Mouse (Mus musculus) brain, embryonic 18.5 days (tissue): ENCODE measurements around the gene Hoxb9.

Source experiments
- DNase-seq: peaks from one replicate; pipeline ENCODE4 v3.0.0-alpha.2; 2012; ENCODE audit warnings: low read depth, low spot score

Gene Hoxb9

DNA sequence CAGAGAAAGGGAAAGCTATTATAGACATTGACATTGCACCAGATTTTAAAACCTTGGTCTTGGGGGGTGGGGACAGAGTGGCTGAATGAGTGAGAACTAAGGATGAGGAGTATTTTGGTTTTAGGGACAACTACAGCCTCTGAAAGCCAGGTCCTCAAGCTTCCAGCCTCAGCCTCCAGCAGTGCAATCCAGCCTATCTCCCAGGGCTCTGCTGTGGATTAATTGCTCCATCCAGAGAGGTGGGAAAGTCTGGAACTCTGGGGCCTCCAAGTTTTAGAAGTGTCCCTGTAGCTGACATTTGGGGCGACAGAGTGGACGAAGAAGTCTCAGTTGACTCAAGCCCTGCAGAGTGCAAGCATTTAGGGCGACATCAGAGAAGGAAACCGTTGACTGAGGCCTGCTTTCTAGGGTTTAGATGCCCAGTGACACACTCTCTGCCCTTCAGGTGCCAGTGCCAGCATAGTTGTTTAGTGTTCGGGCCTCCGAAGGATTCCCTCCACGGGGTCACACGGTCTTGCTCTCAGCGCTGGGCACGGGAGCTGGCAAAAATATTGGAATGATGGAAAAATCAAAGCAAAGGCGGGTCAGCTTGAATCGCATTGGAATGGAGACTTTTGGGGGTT is 42.7 kb downstream of the Hoxb9 start:
- DNase-seq = no peak

DNA sequence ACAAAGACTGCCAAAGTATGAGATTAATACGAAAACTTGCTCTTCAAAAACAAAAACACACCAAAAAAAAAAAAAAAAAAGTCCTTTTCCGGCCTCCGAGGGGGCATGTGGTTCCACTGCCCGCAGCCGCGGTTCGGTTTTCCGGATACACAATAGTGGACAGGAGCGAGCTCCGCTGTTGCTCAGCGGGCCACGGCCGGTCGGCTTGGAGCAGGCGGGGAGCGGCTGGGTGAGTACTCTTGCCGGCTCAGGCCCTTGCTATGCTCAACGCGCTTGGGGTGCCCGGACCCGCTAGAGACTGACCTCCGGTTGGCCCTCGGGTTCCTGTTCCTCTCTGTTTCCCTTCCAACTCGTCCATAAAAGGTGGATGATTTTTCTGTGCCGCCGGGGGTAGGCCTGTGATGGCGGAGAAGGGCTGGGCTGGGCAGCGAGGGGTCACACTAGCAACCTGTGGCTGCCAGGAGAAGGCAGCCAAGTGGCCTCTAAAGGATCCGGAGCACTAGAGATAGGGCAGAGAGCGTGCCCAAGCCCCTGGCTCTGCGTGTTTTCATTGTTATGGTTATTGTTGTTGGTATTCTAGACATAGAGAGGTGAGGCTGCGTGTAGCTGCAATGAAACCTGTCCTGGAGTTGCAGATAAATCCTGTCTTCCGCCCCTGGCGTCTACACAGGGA is 43.5 kb downstream of the Hoxb9 start:
- no peak for DNase-seq

DNA sequence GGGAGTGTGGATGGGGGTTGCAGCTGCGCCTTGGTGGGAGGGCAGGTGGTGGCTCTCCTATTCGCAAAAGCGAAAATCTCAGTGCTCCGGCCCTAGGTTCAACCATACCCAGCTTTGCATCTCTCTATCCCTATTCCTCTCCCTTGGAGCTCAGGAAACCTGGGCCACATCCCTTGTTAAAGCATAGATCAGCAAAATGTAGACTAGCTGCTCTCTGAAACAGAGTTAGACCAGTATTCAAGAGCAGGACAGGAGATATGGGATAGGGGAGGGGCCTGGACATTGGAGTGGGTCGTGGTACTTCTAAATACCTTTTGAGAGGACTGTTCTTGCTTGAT is 44.1 kb downstream of the Hoxb9 start:
- DNase-seq = no peak

DNA sequence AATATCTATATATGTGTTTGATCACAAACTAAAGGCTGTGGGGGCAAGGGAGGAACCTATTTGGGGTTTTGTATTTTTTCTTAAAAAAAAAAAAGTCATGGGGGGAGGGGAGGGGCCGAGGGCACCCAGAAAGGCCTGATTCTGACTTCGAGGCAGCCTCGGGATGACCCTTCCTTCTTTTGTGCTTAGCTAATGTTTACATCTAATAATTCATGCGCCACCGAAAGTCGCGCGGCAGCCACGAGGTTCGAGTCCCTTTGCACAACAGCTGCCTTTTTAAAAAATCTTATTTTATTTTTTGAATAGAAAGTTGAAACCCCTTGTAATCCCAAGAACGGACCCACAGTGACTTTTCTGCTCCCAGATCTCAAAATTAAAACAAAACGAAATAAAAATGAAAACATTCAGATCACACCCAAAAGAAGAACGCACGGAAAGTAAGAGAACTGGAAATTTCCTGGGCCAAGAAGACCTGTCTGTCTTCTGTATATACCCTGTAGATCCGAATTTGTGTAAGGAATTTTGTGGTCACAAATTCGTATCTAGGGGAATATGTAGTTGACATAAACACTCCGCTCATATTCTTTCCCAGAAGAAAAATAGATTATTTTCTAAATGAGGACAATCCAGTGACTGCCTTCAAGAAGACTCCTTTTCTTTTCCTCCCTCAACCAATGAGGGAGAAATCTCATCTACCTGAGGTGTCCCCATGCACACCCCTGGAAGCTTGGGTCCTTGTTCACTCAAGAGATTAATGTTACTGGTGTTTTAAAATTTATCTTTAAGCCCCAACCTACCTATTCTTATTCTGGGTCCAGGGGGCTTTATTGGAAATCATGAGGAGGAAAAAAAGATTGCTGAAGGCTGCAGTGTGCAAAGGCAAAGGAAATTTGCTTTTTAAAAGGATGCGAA is 45.7 kb downstream of the Hoxb9 start:
- no peak for DNase-seq

DNA sequence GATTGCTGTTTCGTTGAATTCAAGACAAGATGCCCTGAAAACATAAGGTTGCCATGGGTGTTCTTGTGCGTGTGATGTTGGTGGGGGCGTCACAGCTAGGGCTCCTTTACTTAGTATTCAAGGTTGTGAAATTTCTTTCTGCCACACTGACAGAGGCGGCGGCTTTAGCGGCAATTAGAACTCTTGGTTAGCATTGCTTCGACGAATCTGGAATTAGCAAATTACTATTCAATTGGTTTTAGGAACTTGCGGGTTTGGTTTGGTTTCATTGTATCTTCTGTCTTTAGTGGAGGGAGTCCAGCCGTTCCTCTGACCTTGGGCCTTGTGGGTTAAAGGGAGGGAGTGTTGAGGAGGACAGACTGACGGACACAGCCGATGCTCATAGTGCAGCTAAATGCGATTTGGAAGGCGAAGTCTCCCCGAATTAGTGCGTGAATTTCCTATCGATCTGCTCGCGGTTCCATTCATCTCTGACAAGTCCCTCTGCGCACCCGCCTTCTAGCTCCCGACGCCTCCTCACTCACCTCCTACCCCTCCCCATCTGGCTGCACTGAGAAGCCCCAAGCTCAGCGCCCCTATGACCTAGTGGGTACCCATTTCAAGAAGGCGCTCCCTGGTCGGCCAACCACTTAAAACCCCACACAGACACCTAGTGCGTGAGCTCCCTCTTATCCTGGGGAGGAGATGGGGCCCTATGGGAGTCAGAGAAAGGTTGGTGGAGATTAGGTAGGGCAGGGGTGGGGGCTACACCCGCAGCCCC is 46.5 kb downstream of the Hoxb9 start, which contains the start of gene Hoxb4:
Gene Hoxb4 (plus strand): TSS at position 660 of the 760 bp plus-strand sequence.
- no peak for DNase-seq

DNA sequence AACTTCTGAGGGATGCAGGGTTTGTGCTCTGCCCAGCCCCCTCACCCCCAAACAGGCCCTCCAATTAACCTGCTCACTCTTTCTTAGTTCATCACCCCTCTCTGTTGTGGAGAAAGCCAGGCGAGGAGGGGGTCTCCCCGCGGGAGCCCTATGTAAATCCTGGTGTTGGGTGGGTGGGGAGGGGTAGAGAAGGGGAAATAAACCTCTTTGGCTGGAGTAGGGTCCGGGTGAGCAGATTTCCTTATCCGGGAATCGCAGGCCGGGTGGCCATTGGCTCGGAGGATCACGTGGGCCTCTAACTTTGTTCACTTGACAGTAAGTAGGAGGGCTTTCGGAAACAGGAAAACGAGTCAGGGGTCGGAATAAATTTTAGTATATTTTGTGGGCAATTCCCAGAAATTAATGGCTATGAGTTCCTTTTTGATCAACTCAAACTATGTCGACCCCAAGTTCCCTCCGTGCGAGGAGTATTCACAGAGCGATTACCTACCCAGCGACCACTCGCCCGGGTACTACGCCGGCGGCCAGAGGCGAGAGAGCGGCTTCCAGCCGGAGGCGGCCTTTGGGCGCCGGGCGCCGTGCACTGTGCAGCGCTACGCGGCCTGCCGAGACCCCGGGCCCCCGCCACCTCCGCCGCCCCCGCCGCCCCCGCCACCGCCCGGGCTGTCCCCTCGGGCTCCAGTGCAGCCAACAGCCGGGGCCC is 47.3 kb downstream of the Hoxb9 start:
- no peak for DNase-seq

DNA sequence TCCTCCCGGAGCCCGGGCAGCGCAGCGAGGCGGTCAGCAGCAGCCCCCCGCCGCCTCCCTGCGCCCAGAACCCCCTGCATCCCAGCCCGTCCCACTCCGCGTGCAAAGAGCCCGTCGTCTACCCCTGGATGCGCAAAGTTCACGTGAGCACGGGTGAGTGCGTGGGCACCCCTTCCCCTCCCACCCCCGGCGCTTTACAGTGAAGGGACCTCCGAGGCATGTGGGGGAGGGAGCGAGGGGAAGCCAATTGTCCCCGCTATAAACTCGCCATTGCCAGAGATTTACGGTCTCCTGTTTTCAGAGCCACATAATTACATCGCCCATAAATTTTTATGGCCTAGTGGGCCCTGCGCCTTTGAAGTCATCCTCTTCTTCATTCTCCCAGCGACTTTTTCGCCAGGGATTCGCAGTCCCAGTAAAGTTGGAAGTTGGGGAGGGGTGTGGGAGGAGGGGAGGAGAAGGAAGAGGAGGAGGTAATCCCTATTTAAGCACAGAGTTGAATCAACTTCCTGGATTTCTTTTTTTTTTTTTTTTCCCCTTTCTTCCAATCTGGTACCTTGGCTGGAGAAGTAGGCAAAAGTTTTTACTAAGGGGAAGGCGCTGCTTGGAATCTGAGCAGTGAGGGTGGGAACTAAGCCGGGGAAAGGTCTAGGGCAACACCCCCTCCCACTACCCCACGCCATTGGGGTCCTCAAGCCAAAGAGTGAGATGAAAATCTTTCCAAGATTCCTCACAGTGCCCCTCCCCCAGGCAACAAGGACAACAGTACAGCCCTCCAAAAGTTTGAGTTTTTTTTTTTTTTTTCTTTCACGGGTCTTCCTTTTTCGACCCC is 48.0 kb downstream of the Hoxb9 start:
- no peak for DNase-seq

DNA sequence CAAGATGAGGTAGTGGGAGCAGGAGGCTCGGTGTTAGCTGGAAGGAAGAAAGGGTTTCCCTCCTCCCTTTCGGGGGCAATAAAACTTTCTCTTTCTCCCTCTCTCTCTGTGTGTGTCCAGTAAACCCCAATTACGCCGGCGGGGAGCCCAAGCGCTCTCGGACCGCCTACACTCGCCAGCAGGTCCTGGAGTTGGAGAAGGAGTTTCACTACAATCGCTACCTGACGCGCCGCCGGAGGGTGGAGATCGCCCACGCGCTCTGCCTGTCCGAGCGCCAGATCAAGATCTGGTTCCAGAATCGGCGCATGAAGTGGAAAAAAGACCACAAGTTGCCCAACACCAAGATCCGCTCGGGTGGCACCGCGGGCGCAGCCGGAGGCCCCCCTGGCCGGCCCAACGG is 48.7 kb downstream of the Hoxb9 start:
- no peak for DNase-seq

DNA sequence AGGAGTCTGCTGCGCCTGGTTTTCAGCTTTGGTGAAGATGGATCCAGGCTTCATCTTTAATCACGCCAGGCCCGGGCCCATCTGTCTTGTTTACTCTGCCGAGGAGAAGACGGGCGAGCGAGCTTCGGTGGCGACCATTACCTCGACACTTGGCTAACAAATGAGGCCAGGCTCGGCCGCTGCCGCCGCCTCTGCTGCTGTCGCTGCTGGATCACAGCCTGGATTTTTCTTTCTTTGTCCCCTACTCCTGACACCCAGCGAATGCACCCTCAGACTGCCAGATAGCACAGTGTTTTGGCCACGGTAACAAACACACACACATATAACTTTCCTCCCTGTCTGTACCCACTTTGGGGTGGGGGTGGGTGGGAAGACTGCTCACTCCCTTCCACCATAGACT is 49.4 kb downstream of the Hoxb9 start:
- no peak for DNase-seq

DNA sequence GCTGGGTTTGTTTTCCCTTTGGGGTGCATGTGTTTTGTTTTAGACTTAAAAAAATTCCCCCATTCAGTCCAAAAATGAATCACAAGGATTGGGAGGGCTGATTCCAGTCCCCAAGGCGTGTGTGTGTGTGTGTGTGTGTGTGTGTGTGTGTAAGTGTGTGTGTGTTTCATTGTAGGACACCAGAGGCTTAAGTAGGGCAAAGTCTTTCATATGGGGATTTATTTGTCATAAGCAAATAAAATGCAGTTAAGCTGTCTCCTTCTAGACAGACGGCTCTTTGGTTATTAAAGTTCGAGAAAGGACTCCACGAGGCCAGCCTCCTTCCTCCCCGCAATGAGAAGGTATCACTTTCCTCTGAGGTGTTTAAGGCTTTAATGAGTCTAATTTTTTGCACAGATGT is 50.6 kb downstream of the Hoxb9 start:
- DNase-seq = no peak

DNA sequence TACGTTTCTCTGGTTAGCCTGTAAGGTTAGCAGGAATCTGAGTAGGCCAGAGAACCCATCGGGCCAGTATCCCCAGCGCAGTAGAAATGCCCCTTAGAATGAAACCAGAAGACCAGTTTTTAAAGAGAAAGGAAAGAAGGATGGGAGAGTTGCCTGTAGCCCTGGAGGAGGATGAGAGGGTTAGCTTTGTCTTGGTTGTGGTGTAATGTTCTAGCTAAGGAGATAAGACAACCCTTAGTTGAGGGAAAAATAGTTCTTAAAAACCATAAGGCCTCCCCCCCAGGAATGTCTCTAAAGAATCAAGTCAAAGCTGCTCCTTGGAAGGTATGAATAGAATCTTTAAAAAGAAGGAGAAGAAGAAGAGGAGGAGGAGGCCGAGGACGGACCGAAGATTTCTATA is 51.5 kb downstream of the Hoxb9 start:
- no peak for DNase-seq

DNA sequence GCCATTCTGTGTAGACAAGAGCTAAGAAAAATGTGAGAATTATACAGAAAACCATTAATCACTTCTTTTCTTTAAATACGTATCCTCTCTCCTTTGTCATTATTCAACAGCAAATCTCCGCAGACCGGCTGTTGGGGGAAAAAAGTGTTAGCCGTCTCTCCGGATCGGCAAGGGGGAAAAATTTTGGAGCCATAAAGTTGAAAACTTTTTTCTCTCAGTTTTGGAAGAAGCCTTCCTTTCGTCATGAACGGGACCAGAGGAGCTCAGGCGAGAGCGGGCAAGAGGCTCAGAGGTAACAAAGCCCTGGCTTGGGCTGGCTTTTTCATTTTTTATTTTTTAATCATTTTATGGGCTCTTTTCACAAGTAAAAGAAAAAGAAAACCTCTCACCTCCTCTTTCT is 51.9 kb downstream of the Hoxb9 start, which contains the start of gene Hoxb3:
Gene Hoxb3 (plus strand): TSS at position 173 of the 400 bp plus-strand sequence.
- no peak for DNase-seq

DNA sequence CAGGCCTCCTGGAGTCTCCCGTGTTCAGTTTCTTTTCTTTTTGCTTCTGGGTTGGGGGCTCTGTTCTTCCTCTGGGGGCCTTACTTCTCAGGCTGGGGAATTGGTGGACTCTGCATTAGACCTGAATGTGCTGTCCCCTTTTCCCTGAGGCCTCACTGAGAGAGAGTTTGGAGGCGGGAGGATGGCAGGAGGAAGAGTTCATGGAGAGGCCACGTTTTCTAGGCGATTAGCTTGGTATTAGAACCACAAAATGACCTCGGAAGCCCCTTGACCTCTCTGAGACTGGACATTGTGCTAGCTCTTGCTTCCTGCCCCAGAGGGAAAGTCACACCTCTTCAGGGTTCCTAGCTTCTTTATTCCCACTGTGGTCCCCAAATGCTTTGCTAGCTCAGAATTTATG is 52.9 kb downstream of the Hoxb9 start:
- DNase-seq = no peak

DNA sequence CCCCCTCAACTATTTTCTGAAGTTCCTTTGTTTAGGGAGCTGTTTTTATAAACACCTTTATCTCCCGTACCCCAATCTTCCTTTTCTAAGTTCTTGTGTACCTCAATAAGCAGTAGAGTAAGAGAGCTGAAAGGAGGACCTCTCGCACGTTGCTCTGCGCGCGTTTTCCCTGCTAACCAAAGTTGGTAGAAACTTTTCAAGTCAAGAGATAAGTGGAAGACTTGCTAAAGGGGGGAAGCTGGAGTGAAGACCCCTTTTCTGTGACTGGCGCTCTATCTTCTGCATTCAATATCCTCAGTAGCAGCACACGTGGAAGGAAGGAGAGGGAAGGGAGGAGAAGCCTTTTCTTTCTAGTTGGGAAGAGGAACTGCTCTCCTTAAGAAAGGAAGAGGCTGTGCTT is 53.7 kb downstream of the Hoxb9 start:
- DNase-seq = no peak

DNA sequence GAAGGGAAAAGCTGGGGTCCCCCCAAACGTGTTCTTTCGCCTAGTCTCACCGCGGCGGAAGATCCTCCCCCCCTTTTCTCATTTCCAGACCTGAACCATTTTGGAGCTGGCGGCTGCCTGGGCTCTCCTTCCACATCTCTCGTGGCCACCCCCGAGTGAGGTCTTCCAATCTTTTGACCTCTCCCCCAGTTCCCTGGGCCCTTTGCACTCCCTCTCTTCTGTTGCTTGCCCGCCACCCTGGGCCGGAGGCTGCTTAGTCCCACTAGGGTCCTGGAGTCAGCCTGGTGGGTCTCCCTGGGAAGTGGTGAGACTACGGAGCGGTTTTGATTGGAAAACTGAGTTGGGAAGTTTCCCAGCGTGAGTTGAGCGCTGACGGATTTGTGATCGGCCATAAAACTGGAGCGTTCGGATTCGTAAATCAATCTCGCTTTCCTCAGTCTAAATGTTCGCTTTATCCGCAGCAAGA is 54.5 kb downstream of the Hoxb9 start:
- no peak for DNase-seq
